Mouse (Mus musculus) limb, embryonic 10.5 days (tissue): ENCODE results near the gene Lce3f. TPM values are rescaled to one million over a fixed set of nuclear protein-coding genes. Genes with fewer than 3 reads are reported as not detected.

Source experiments
- DNase-seq: peaks from one replicate; pipeline ENCODE4 v3.0.0-alpha.2; 2017; ENCODE audit warnings: low spot score
- H3K27ac ChIP-seq: fragments of 300-500 bp; sonication (generic); 2 replicates; pipeline ENCODE4 v1.5.1; 2016; ENCODE audit warnings: mild to moderate bottlenecking
- H3K27me3 ChIP-seq: fragments of 300-500 bp; sonication (generic); 2 replicates; pipeline ENCODE4 v1.6.1; 2016; ENCODE audit warnings: low read depth, mild to moderate bottlenecking; ENCODE audit not compliant: poor library complexity, severe bottlenecking
- H3K36me3 ChIP-seq: fragments of 300-500 bp; sonication (generic); 2 replicates; pipeline ENCODE4 v1.6.1; 2016; ENCODE audit warnings: mild to moderate bottlenecking, moderate library complexity
- H3K4me1 ChIP-seq: fragments of 300-500 bp; sonication (generic); 2 replicates; pipeline ENCODE4 v1.6.1; 2016
- H3K4me3 ChIP-seq: fragments of 300-500 bp; sonication (generic); 2 replicates; pipeline ENCODE4 v1.5.1; 2016; ENCODE audit warnings: mild to moderate bottlenecking, moderate library complexity
- H3K9me3 ChIP-seq: fragments of 300-500 bp; sonication (generic); replicated peaks from 2 replicates; pipeline ENCODE4 v1.6.1; 2016; ENCODE audit warnings: mild to moderate bottlenecking
- WGBS: fragments of 180-500 bp; shearing (Covaris S2); methylation state at CpG from one replicate; pipeline ENCODE4 v1.1.7; 2016; 5-methylcytosine and 5-hydroxymethylcytosine counted together
- polyA plus RNA-seq: library from polyadenylated mRNA; unstranded; fragments of >200 nt; fragmentation: Nextera tagmentation; extraction: Ambion mirVana; gene quantifications from 2 replicates; pipeline ENCODE4 v1.2.1, GENCODE M21; 2016

Gene Lce3f
- polyA plus RNA-seq = not detected in 2 replicates

DNA sequence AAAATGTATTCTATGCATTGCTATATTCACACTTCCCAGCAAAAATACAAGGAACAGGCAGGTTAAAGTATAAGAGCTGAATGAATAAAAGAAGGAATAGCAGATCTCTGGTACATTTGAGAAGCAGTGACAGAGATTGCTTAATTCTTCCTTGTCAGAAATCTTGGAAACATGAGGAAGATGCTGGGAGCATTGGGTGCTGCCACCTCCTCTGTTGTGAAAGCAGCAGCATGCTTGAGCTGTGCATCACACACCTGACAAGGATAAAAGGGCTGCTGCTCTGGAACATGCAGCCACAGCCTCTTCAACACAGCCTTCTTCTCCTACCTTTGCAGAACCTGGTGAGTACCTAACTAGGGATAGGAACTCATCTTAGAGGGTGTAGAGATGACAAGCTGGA, at the start of gene Lce3f:
Lce3f (plus strand) TSS at position 301 of the 400 bp plus-strand sequence.
- Histone ChIP-seq H3K4me1 (no peaks in the 10 kb centered on the region), H3K27ac (no peak within 1 kb of the TSS)
- no peak for DNase-seq

DNA sequence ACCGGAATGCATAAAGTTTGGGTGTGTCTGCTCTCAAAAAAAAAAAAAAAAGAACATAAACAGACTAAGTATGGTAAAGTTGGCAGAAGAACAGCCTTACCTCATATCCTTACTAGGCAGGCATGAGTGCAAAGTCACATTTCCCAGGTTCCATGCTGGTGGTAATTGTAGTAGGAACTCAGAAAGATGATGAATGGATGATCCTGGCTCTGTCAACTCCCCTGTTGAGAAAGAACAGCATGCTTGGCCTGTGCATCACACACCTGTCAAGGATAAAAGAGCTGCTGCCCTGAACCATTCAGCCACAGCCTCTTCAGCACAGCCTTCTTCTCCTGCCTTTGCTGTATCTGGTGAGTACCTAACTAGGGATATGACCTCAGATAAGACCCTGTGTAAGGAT, 47.8 kb upstream of the Lce3f start, which contains the start of gene Lce3c:
Lce3c (plus strand) TSS at position 301 of the 400 bp plus-strand sequence.
- no peaks in the 10 kb centered on the region for H3K36me3 ChIP-seq
- WGBS = 79% methylated on average over 1 of the region's 1 CpGs
- H3K27me3 ChIP-seq = no peaks in the 10 kb centered on the region
- H3K27ac ChIP-seq = no peak within 1 kb of the TSS
- H3K4me1 ChIP-seq = no peaks in the 10 kb centered on the region
- H3K4me3 ChIP-seq = no peak within 1 kb of the TSS
- no peak for DNase-seq
- no peaks in the 10 kb centered on the region for H3K9me3 ChIP-seq

More for the DNA sequence above, at the start of gene Lce3f:
- H3K4me3 ChIP-seq = no peak within 1 kb of the TSS
- H3K9me3 ChIP-seq = no peaks in the 10 kb centered on the region
- H3K36me3 ChIP-seq = no peaks in the 10 kb centered on the region
- no peaks in the 10 kb centered on the region for H3K27me3 ChIP-seq

DNA sequence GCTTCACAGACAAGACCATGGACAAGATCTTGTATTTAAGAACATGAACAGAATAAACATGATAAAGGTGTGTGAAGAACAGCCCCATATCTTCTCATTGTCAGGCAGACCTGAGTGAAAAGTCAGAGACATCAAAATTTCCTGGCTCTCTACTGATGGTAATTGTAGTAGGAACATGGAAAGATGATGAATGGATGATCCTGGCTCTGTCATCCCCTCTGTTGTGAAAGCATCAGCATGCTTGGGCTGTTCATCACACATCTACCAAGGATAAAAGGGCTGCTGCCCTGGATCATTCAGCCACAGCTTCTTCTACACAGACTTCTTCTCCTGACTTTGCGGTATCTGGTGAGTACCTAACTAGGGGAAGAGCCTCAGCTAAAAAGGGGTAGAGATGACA, 34.9 kb upstream of the Lce3f start, which contains the start of gene Lce3d:
Lce3d (plus strand) TSS at position 301 of the 400 bp plus-strand sequence.
- DNase-seq = no peak
- Histone ChIP-seq H3K4me3 (no peak within 1 kb of the TSS), H3K36me3 (no peaks in the 10 kb centered on the region), H3K27me3 (no peaks in the 10 kb centered on the region), H3K4me1 (no peaks in the 10 kb centered on the region), H3K9me3 (no peaks in the 10 kb centered on the region), H3K27ac (no peak within 1 kb of the TSS)
- 84% methylated on average over 1 of the region's 1 CpGs for WGBS

DNA sequence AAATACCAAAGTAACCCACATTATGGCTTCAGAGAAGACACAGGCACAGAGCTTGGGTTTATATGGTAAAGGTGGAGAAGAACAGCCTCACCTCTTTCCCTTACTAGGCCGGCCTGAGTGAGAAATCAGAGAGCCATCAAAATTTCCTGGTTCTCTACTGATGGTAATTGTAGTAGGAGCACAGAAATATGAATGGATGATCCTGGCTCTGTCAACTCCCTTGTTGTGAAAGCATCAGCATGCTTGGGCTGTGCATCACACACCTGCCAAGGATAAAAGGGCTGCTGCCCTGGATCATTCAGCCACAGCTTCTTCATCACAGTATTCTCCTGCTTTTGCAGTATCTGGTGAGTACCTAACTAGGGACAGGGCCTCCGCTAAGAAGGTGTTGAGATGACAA, 25.3 kb upstream of the Lce3f start, which contains the start of gene Lce3e:
Lce3e (plus strand) TSS at position 301 of the 400 bp plus-strand sequence.
- 92% methylated on average over 2 of the region's 2 CpGs for WGBS
- H3K9me3 ChIP-seq = no peaks in the 10 kb centered on the region

DNA sequence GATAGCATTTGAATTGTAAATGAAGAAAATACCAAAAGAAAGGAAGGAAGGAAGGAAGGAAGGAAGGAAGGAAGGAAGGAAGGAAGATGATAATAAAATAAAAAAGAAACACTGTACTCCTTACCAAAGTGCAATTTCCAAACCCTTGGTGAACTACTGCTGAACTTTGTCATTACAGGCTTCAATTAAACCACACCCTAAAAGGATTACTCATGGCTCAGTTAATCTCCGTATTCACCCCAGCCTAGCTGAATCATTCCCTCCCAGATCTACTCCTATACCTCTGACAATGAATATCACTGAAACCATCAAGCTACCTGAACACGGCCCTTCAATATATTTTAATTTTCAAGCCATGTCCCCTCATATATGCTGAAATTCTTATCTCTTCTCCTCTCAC, 13.5 kb upstream of the Lce3f start:
- Histone ChIP-seq H3K27ac (no peak overlapping the region), H3K27me3 (no peaks in the 10 kb centered on the region), H3K9me3 (no peaks in the 10 kb centered on the region), H3K36me3 (no peaks in the 10 kb centered on the region), H3K4me3 (no peak overlapping the region), H3K4me1 (no peaks in the 10 kb centered on the region)
- no peak for DNase-seq
- WGBS = 78% methylated on average over 2 of the region's 2 CpGs

More for the DNA sequence above, 25.3 kb upstream of the Lce3f start, which contains the start of gene Lce3e:
- Histone ChIP-seq H3K4me1 (no peaks in the 10 kb centered on the region), H3K27ac (no peak within 1 kb of the TSS), H3K36me3 (no peaks in the 10 kb centered on the region), H3K27me3 (no peaks in the 10 kb centered on the region), H3K4me3 (no peak within 1 kb of the TSS)
- no peak for DNase-seq

DNA sequence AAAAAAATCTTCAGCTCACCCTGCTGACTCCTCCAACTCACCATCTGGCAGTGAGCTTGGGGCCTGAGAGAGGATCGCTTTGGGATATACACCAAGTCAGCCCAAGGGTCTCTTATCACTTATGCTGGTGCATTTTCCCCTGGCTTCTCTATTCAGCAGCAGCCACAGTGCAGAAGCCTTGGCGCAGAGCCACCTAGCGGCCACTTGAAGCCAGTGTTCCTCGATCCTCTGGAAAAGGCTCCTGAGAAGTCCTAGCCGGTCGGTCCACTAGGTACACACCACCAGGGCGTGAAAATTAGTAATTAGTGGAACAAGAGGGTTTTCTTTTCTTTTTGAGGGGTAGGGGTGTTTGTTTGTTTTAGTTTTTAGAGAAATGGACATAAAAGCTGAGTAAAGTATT, 6.7 kb downstream of the Lce3f start:
- no peaks in the 10 kb centered on the region for H3K27me3 ChIP-seq
- H3K4me1 ChIP-seq = no peaks in the 10 kb centered on the region
- H3K4me3 ChIP-seq = no peak overlapping the region
- 6% methylated on average over 7 of the region's 7 CpGs for WGBS
- no peaks in the 10 kb centered on the region for H3K9me3 ChIP-seq
- no peak overlapping the region for H3K27ac ChIP-seq
- H3K36me3 ChIP-seq = no peaks in the 10 kb centered on the region
- DNase-seq = peak; percentile 71

DNA sequence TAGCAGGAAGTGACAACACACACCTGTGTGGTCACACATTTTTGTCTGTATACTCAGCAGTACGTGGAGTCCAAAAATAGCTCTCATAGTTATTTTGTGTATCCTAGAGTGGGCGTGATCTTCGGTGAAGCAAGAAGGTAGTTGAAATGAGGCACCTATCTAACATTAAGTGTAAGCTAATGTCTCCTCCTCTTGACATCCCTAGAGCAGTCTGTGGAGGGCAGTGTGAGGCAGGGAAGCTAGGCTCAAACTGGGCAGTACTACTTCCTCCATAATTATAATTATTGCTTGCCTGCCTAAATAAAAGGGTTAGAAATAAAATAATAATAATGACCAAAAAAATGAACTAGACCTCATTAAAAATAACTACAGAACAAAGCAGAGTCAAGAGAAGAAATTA, 8.6 kb downstream of the Lce3f start:
- Histone ChIP-seq H3K27me3 (no peaks in the 10 kb centered on the region), H3K4me3 (no peak overlapping the region), H3K27ac (no peak overlapping the region), H3K4me1 (no peaks in the 10 kb centered on the region), H3K9me3 (no peaks in the 10 kb centered on the region), H3K36me3 (no peaks in the 10 kb centered on the region)
- DNase-seq = no peak
- WGBS = 89% methylated on average over 3 of the region's 3 CpGs

DNA sequence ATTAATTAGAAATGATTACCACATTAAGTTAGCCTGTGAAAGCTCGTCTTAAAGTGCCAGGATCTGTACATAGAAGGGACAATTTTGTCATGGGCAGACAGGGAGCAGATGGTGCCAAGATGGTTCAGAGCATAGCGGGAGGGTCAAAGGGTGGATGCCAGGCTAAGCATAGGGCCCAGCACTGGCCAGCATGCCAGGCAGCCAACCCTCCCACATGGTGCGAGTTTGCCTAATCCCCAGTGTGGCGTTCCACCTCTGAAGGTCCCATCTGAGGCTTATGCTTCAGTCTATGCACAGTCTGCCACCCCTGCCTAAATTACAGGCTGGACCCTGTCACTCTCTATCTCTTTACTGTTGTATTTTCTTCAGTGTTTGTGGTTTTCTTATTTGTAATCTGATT, 10.8 kb downstream of the Lce3f start:
- no peaks in the 10 kb centered on the region for H3K36me3 ChIP-seq
- no peaks in the 10 kb centered on the region for H3K9me3 ChIP-seq
- H3K4me3 ChIP-seq = no peak overlapping the region
- WGBS = 82% methylated on average over 4 of the region's 4 CpGs
- no peaks in the 10 kb centered on the region for H3K27me3 ChIP-seq
- no peak for DNase-seq
- no peaks in the 10 kb centered on the region for H3K4me1 ChIP-seq
- no peak overlapping the region for H3K27ac ChIP-seq

DNA sequence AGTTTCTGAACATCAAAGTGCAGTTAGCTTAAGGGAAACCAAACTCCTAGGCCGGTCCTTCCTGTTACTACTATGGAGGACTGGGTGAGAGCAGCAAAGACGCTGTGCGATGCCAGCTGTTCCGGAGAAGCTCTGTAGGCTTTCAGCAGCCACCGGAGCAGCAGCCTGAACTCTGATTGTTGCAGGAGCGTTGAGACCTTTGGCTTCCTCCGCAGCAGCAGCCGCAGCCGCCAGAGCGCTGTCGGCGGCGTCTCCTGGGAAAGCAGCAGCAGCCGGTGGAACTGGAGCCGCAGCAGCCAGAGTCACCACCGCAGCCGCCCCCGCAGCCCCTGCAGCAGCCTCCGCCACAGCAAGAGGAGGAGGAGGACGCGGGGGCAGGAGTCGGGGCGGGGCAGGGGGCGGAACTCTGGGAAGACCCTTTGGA, 22.4 kb downstream of the Lce3f start:
- Histone ChIP-seq H3K27me3 (peaks cover 7% of the 10 kb centered on the region), H3K27ac (peak overlapping the region; percentile 76), H3K36me3 (no peaks in the 10 kb centered on the region), H3K4me3 (peak overlapping the region; percentile 54), H3K9me3 (no peaks in the 10 kb centered on the region), H3K4me1 (0 out of 2 replicates have a peak, but pooled peaks cover 6% of the 10 kb centered on the region)
- under 1% methylated on average over 24 of the region's 24 CpGs for WGBS
- DNase-seq = peak; percentile 80

DNA sequence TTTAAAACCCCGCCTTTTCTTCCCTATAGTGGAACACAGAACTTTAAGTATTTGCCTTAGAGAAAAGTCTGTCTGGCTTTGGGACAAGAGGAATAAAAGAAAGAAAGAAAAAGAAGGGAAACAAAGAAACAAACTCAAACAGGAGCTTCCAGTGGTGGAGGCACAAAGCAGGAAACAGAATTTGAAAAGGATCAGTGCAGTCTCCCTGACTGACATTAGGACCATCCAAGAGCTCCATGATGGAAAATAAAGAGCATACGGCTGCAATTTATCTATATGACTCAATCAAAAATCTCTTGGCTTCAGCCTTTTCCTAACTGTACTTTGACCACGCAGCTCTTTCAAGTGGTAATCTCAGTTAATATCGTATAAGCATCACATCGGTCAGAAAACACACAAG, 22.8 kb downstream of the Lce3f start:
- no peaks in the 10 kb centered on the region for H3K36me3 ChIP-seq
- 38% methylated on average over 5 of the region's 5 CpGs for WGBS
- peak overlapping the region; percentile 54 for H3K4me3 ChIP-seq
- 0 out of 2 replicates have a peak, but pooled peaks cover 6% of the 10 kb centered on the region for H3K4me1 ChIP-seq
- DNase-seq = no peak
- H3K27me3 ChIP-seq = peaks cover 7% of the 10 kb centered on the region
- no peaks in the 10 kb centered on the region for H3K9me3 ChIP-seq
- H3K27ac ChIP-seq = peak overlapping the region; percentile 76

DNA sequence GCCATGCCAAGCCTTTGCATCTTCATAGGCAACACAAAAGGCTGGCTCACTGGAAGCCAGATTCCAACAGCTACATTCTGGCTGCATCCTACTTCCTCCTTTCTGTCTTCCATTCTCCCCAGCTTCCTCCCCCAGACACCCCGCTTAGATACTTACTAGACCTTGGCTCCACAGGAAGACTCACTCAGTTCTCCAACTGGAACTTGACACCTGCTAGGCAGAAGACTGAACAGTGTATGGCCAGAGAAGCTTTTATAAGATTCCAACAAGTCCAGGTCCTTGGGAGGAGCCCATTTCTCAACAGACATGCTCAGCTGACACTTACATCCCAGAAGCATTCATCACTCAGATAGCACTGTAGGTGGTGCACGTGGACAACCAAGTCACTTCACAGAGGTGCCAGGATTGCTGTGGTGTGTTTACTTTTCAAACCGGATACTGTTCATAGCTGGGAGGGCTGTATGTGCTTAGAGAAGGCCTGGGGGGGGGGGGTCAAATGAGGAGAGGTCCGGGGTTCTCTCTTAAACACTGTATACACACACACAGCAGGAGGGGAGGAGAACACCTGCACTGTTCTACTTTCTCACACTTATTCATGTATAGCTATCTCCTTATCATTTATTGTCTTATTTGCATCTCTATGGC, 23.6 kb downstream of the Lce3f start, which contains the start of gene Crct1:
Crct1 (minus strand) TSS at position 228 of the 645 bp plus-strand sequence.
- H3K4me1 ChIP-seq = 0 out of 2 replicates have a peak, but pooled peaks cover 6% of the 10 kb centered on the region

DNA sequence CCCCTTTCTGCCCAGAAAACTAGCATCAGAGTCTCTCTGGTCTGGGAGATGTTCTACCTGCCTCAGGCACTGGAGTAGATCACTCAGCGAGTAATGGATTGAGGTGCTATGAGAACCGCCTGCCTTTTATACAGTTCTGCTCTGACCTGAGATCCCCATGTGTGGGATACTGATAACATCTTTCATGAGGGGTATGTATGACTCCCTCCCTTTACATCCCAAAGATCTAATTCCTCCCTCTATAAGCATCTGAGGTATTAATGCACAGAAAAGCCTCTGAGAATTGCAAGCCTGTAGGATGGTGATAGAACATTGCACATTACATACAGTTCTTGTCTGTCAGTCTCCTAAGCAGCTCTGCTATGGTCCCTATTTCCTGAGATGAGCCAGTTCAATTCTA, 26.9 kb downstream of the Lce3f start, which contains the start of gene Lce1m:
Lce1m (minus strand) TSS at position 101 of the 400 bp plus-strand sequence.
- Histone ChIP-seq H3K4me3 (no peak within 1 kb of the TSS), H3K9me3 (no peaks in the 10 kb centered on the region), H3K27ac (no peak within 1 kb of the TSS), H3K27me3 (peaks cover 3% of the 10 kb centered on the region), H3K4me1 (0 out of 2 replicates have a peak, but pooled peaks cover 6% of the 10 kb centered on the region), H3K36me3 (no peaks in the 10 kb centered on the region)
- DNase-seq = no peak
- 92% methylated on average over 2 of the region's 2 CpGs for WGBS

More for the DNA sequence above, 23.6 kb downstream of the Lce3f start, which contains the start of gene Crct1:
- Histone ChIP-seq H3K27me3 (peaks cover 7% of the 10 kb centered on the region), H3K27ac (peak within 1 kb of the TSS; percentile 76), H3K9me3 (no peaks in the 10 kb centered on the region), H3K36me3 (no peaks in the 10 kb centered on the region), H3K4me3 (peak within 1 kb of the TSS; percentile 54)
- no peak for DNase-seq
- 68% methylated on average over 4 of the region's 4 CpGs for WGBS

DNA sequence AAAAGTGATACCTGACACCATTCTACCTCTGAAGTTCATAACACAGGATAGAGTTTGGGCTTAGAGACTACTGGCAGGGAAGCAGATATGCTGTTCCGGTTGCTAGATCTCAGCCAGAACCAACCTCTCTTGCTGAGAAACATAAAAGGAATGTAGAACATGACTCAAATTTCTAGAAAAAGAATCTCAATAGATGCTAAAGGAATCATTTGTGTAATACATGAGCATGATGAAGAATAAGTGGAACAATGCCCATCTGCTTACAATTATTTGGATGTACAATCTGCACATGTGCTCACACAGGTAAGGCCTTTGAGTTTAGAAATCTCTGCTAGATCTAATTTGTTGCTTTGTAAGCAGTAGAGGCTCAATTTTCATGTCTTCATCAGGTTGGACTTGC, 29.1 kb downstream of the Lce3f start:
- Histone ChIP-seq H3K9me3 (no peaks in the 10 kb centered on the region), H3K27ac (no peak overlapping the region), H3K27me3 (peaks cover 3% of the 10 kb centered on the region), H3K36me3 (no peaks in the 10 kb centered on the region), H3K4me1 (no peaks in the 10 kb centered on the region), H3K4me3 (no peak overlapping the region)
- 97% methylated on average over 1 of the region's 1 CpGs for WGBS
- no peak for DNase-seq
